Mouse (Mus musculus): Measurements from ENCODE around the gene Gmfb. TPM values are rescaled to one million over a fixed set of nuclear protein-coding genes. Genes with fewer than 3 reads are reported as not detected.

Gmfb gene
- polyA plus RNA-seq, 1 experiment from 2014 or later: 51.2 TPM

GRCm38 (mm10) chr14:46787787-46788504 lies 34.1 kb downstream of the Gmfb start, which contains the start of gene Cnih1:
TSS of gene Cnih1 (minus strand) at chr14:46788411.
- 0% methylated on average over 76 of the region's 86 CpGs for WGBS
- H3K4me2 ChIP-seq (ENCODE audit: low read depth, low read length): peak within 1 kb of the TSS; percentile 69
- peak within 1 kb of the TSS; percentile 97 for H3K9ac ChIP-seq (ENCODE audit: low read depth, low read length)
- no peaks in the 10 kb centered on the region for H3K9me3 ChIP-seq (ENCODE audit: control insufficient read depth, low read length)
- peak; percentile 96 for ATAC-seq
- peaks cover 7% of the 10 kb centered on the region for H3K4me1 ChIP-seq (ENCODE audit: control insufficient read depth, insufficient read depth, low read length)
- H3K4me3 ChIP-seq (ENCODE audit: low read length): peak within 1 kb of the TSS; percentile 95
- H3K36me3 ChIP-seq (ENCODE audit: control insufficient read depth, insufficient read depth, low read length): no peaks in the 10 kb centered on the region
- no peaks in the 10 kb centered on the region for H3K27me3 ChIP-seq (replicated peaks; ENCODE audit: control insufficient read depth, insufficient read depth, low read length)
- peak within 1 kb of the TSS; percentile 98 for H3K27ac ChIP-seq (ENCODE audit: low read length)

DNA sequence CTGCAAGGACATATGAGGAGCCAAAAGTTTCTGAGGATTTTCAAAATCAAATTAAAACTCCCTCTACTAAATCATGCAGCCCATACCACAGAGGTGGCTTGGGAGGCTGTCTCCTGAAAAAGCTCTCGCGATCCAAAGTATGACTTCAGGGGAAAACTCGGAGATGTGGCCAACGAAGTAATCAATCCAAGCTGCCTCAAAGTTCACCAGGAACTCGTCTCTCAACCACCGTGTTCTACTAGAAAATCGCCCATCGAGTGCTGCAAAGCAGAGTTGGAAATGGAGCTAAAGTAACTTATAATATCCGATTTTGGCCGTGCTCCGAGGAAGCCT lies 34.6 kb downstream of the Gmfb start:
- no peaks in the 10 kb centered on the region for H3K9me3 ChIP-seq (ENCODE audit: control insufficient read depth, low read length)
- peak overlapping the region; percentile 95 for H3K4me3 ChIP-seq (ENCODE audit: low read length)
- H3K27ac ChIP-seq (ENCODE audit: low read length): peak overlapping the region; percentile 98
- peak overlapping the region; percentile 97 for H3K9ac ChIP-seq (ENCODE audit: low read depth, low read length)
- H3K4me2 ChIP-seq (ENCODE audit: low read depth, low read length): peak overlapping the region; percentile 69
- no peaks in the 10 kb centered on the region for H3K27me3 ChIP-seq (replicated peaks; ENCODE audit: control insufficient read depth, insufficient read depth, low read length)
- WGBS: under 1% methylated on average over 11 of the region's 11 CpGs
- H3K4me1 ChIP-seq (ENCODE audit: control insufficient read depth, insufficient read depth, low read length): peaks cover 7% of the 10 kb centered on the region
- no peaks in the 10 kb centered on the region for H3K36me3 ChIP-seq (ENCODE audit: control insufficient read depth, insufficient read depth, low read length)
- ATAC-seq: no peak

- WGBS: 89% methylated on average over 5 of the region's 5 CpGs
Observed at GRCm38 (mm10) chr14:46785247-46785646, 36.8 kb downstream of the Gmfb start.

DNA sequence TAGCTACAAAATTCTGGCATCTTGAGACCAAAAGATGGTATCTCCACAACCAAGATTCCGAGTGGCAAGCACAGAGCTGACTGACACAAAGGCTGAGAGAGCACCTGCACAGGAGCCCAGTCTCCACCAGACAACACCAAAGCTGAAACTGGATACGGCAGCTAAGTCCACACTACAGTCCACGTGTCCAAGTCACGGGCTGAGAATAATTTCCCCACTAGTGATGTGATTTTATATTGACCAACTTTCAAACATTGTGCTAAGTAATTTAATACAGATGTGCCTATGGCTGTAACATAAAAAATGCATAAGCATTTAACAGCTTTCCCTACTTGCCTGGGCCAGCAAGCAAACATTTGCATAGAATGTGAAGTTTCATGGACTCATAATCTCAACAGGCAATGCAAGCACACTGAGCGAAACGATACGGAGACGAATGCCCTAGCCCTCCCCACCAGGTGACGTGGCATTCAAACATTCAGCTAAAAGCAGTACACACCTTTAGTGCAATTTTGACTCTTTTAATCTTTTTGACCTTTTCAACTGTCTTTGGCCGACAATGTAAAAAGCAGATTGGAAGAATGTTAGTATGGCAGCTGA lies 38.6 kb downstream of the Gmfb start:
- no peak for ATAC-seq
- no peak overlapping the region for H3K4me2 ChIP-seq (ENCODE audit: low read depth, low read length)
- H3K27ac ChIP-seq (ENCODE audit: low read length): no peak overlapping the region
- no peak overlapping the region for H3K9ac ChIP-seq (ENCODE audit: low read depth, low read length)
- 92% methylated on average over 10 of the region's 10 CpGs for WGBS
- no peaks in the 10 kb centered on the region for H3K27me3 ChIP-seq (replicated peaks; ENCODE audit: control insufficient read depth, insufficient read depth, low read length)
- peaks cover 17% of the 10 kb centered on the region for H3K36me3 ChIP-seq (ENCODE audit: control insufficient read depth, insufficient read depth, low read length)
- H3K4me1 ChIP-seq (ENCODE audit: control insufficient read depth, insufficient read depth, low read length): peaks cover 7% of the 10 kb centered on the region
- no peak overlapping the region for H3K4me3 ChIP-seq (ENCODE audit: low read length)
- peaks cover 4% of the 10 kb centered on the region; the same call in 1 of the 2 replicates for H3K9me3 ChIP-seq (ENCODE audit: control insufficient read depth, low read length)

More at GRCm38 (mm10) chr14:46785247-46785646, 36.8 kb downstream of the Gmfb start:
- Histone ChIP-seq H3K4me1 (ENCODE audit: control insufficient read depth, insufficient read depth, low read length) (peaks cover 7% of the 10 kb centered on the region), H3K9ac (ENCODE audit: low read depth, low read length) (no peak overlapping the region), H3K4me2 (ENCODE audit: low read depth, low read length) (no peak overlapping the region), H3K4me3 (ENCODE audit: low read length) (no peak overlapping the region), H3K9me3 (ENCODE audit: control insufficient read depth, low read length) (no peaks in the 10 kb centered on the region), H3K27me3 (replicated peaks; ENCODE audit: control insufficient read depth, insufficient read depth, low read length) (no peaks in the 10 kb centered on the region), H3K36me3 (ENCODE audit: control insufficient read depth, insufficient read depth, low read length) (no peaks in the 10 kb centered on the region), H3K27ac (ENCODE audit: low read length) (no peak overlapping the region)
- ATAC-seq: no peak

DNA sequence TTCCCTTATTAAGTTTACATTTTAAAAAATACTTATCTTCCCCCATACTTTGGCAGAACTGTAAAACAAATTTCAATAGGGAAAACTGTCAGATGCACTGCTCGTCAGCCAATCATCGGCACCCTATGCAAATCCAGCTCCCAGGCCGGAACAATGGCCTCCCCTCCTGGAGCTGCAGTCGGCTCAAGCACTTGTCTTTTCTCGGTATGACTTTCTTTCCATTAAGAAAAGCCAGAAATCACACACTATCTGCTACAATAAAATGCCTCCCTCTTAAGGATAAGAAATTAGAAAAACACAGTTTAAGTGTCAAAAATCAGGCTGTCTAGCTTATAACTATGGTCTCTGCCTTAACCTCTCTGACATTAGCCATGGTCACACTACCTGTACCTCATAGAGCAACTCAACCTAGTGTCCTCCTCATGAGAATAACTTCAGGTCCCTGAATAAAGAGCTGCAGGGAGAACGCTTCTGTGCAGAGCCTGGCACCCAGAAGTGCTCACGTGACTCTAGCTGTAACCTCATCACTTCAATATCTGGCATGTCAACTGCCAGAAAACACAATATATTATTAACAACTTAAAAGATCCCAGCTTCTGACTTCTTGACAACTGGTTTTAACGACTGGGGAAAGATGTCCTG lies 39.7 kb downstream of the Gmfb start:
- H3K36me3 ChIP-seq (ENCODE audit: control insufficient read depth, insufficient read depth, low read length): peaks cover 25% of the 10 kb centered on the region
- ATAC-seq: no peak
- H3K9me3 ChIP-seq (ENCODE audit: control insufficient read depth, low read length): peaks cover 4% of the 10 kb centered on the region; the same call in 1 of the 2 replicates
- no peak overlapping the region for H3K4me2 ChIP-seq (ENCODE audit: low read depth, low read length)
- 83% methylated on average over 8 of the region's 8 CpGs for WGBS
- H3K27ac ChIP-seq (ENCODE audit: low read length): no peak overlapping the region
- no peaks in the 10 kb centered on the region for H3K27me3 ChIP-seq (replicated peaks; ENCODE audit: control insufficient read depth, insufficient read depth, low read length)
- no peak overlapping the region for H3K4me3 ChIP-seq (ENCODE audit: low read length)
- no peak overlapping the region for H3K9ac ChIP-seq (ENCODE audit: low read depth, low read length)
- H3K4me1 ChIP-seq (ENCODE audit: control insufficient read depth, insufficient read depth, low read length): peaks cover 7% of the 10 kb centered on the region

GRCm38 (mm10) chr14:46781086-46781485 lies 41.0 kb downstream of the Gmfb start:
- 92% methylated on average over 7 of the region's 7 CpGs for WGBS
- H3K4me3 ChIP-seq (ENCODE audit: low read length): no peak overlapping the region
- H3K27me3 ChIP-seq (replicated peaks; ENCODE audit: control insufficient read depth, insufficient read depth, low read length): no peaks in the 10 kb centered on the region
- H3K9ac ChIP-seq (ENCODE audit: low read depth, low read length): no peak overlapping the region
- peaks cover 2% of the 10 kb centered on the region; the same call in 1 of the 2 replicates for H3K4me1 ChIP-seq (ENCODE audit: control insufficient read depth, insufficient read depth, low read length)
- H3K9me3 ChIP-seq (ENCODE audit: control insufficient read depth, low read length): peaks cover 4% of the 10 kb centered on the region; the same call in 1 of the 2 replicates
- H3K4me2 ChIP-seq (ENCODE audit: low read depth, low read length): no peak overlapping the region
- H3K36me3 ChIP-seq (ENCODE audit: control insufficient read depth, insufficient read depth, low read length): peaks cover 25% of the 10 kb centered on the region
- H3K27ac ChIP-seq (ENCODE audit: low read length): no peak overlapping the region
- ATAC-seq: no peak

DNA sequence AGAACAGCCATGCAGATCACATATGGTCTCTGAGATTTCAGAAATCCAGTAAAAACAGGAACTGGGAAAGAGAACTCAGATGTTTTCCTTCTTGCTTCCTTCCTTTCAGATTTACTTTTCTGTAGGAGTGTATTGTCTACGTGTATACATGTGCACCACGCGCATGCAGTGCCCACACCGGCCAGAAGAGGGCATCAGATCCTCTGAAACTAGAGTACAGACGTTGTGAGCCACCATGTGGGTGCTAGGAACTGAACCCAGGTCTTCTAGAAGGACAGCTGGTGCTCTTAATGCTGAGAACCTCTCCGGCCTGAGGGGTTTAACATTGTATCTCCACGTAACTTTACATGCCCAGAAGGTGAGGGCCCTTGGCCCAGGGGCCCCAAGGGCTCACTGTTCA lies 42.8 kb downstream of the Gmfb start:
- 94% methylated on average over 7 of the region's 7 CpGs for WGBS
- no peak for ATAC-seq
- no peak overlapping the region for H3K4me3 ChIP-seq (ENCODE audit: low read length)
- H3K4me1 ChIP-seq (ENCODE audit: control insufficient read depth, insufficient read depth, low read length): no peaks in the 10 kb centered on the region
- peaks cover 25% of the 10 kb centered on the region for H3K36me3 ChIP-seq (ENCODE audit: control insufficient read depth, insufficient read depth, low read length)
- H3K9ac ChIP-seq (ENCODE audit: low read depth, low read length): no peak overlapping the region
- H3K4me2 ChIP-seq (ENCODE audit: low read depth, low read length): no peak overlapping the region
- H3K27me3 ChIP-seq (replicated peaks; ENCODE audit: control insufficient read depth, insufficient read depth, low read length): no peaks in the 10 kb centered on the region
- H3K27ac ChIP-seq (ENCODE audit: low read length): no peak overlapping the region
- H3K9me3 ChIP-seq (ENCODE audit: control insufficient read depth, low read length): peaks cover 4% of the 10 kb centered on the region; the same call in 1 of the 2 replicates

- H3K4me1 ChIP-seq (ENCODE audit: control insufficient read depth, insufficient read depth, low read length): no peaks in the 10 kb centered on the region
- peaks cover 25% of the 10 kb centered on the region for H3K36me3 ChIP-seq (ENCODE audit: control insufficient read depth, insufficient read depth, low read length)
- no peak for ATAC-seq
- H3K4me2 ChIP-seq (ENCODE audit: low read depth, low read length): no peak overlapping the region
- no peak overlapping the region for H3K9ac ChIP-seq (ENCODE audit: low read depth, low read length)
- H3K27me3 ChIP-seq (replicated peaks; ENCODE audit: control insufficient read depth, insufficient read depth, low read length): no peaks in the 10 kb centered on the region
- H3K9me3 ChIP-seq (ENCODE audit: control insufficient read depth, low read length): peaks cover 4% of the 10 kb centered on the region; the same call in 1 of the 2 replicates
- H3K27ac ChIP-seq (ENCODE audit: low read length): no peak overlapping the region
- H3K4me3 ChIP-seq (ENCODE audit: low read length): no peak overlapping the region
- WGBS: 96% methylated on average over 9 of the region's 9 CpGs
Observed at GRCm38 (mm10) chr14:46778756-46779155, 43.3 kb downstream of the Gmfb start.

GRCm38 (mm10) chr14:46770036-46770435 lies 52.0 kb downstream of the Gmfb start:
- Histone ChIP-seq H3K4me1 (ENCODE audit: control insufficient read depth, insufficient read depth, low read length) (no peaks in the 10 kb centered on the region), H3K27me3 (replicated peaks; ENCODE audit: control insufficient read depth, insufficient read depth, low read length) (no peaks in the 10 kb centered on the region)
- no peak for ATAC-seq

More at GRCm38 (mm10) chr14:46770036-46770435, 52.0 kb downstream of the Gmfb start:
- Histone ChIP-seq H3K4me2 (ENCODE audit: low read depth, low read length) (no peak overlapping the region), H3K9me3 (ENCODE audit: control insufficient read depth, low read length) (no peaks in the 10 kb centered on the region), H3K9ac (ENCODE audit: low read depth, low read length) (no peak overlapping the region), H3K4me3 (ENCODE audit: low read length) (no peak overlapping the region), H3K27ac (ENCODE audit: low read length) (no peak overlapping the region), H3K36me3 (ENCODE audit: control insufficient read depth, insufficient read depth, low read length) (peaks cover 5% of the 10 kb centered on the region; the same call in 1 of the 2 replicates)
- 73% methylated on average over 6 of the region's 6 CpGs for WGBS

All from intestine, embryonic 16.5 days (tissue).